Mouse (Mus musculus) limb, embryonic 11.5 days (tissue): ENCODE measurements at regions not wholly inside any gene's neighbourhood (a gene's known extent, or its start where the extent isn't known, plus 50 kb on each side); places are given as distances from the start of the nearest gene placed in this dataset.

Experiments used
- ATAC-seq: fragments of 200-750 bp; cut with Nextera tagmentation; 2 replicates; pipeline ENCODE4 v1.8.0; 2017; ENCODE audit warnings: low read depth; ENCODE audit not compliant: insufficient number of reproducible peaks, low FRiP score, low TSS enrichment
- DNase-seq: peaks from one replicate; pipeline ENCODE4 v3.0.0-alpha.2; 2015; ENCODE audit warnings: low spot score
- H3K27ac ChIP-seq: fragments of 300-500 bp; sonication (generic); replicated peaks from 2 replicates; pipeline ENCODE4 v1.5.1; 2014; ENCODE audit warnings: low read depth, mild to moderate bottlenecking, low read length
- H3K27me3 ChIP-seq: fragments of 300-500 bp; sonication (generic); 2 replicates; pipeline ENCODE4 v1.6.1; 2014; ENCODE audit warnings: mild to moderate bottlenecking, low read length, mixed read lengths; ENCODE audit not compliant: control insufficient read depth, insufficient read depth
- H3K36me3 ChIP-seq: fragments of 300-500 bp; sonication (generic); 2 replicates; pipeline ENCODE4 v1.6.1; 2014; ENCODE audit warnings: mild to moderate bottlenecking, low read length, moderate library complexity, mixed read lengths; ENCODE audit not compliant: control insufficient read depth, insufficient read depth
- H3K4me1 ChIP-seq: fragments of 300-500 bp; sonication (generic); 2 replicates; pipeline ENCODE4 v1.6.1; 2014; ENCODE audit warnings: low read length, mixed read lengths; ENCODE audit not compliant: control insufficient read depth, insufficient read depth
- H3K4me2 ChIP-seq: fragments of 300-500 bp; sonication (generic); 2 replicates; pipeline ENCODE4 v1.6.1; 2014; ENCODE audit warnings: low read depth, mild to moderate bottlenecking, moderate library complexity; ENCODE audit not compliant: severe bottlenecking
- H3K4me3 ChIP-seq: fragments of 300-500 bp; sonication (generic); 2 replicates; pipeline ENCODE4 v1.5.1; 2014; ENCODE audit warnings: low read depth, low read length
- H3K9ac ChIP-seq: fragments of 300-500 bp; sonication (generic); 2 replicates; pipeline ENCODE4 v1.6.1; 2014; ENCODE audit warnings: mild to moderate bottlenecking, low read length
- H3K9me3 ChIP-seq: fragments of 300-500 bp; sonication (generic); 2 replicates; pipeline ENCODE4 v1.6.1; 2016; ENCODE audit warnings: low read length; ENCODE audit not compliant: control insufficient read depth
- WGBS: fragments of 180-500 bp; shearing (Covaris S2); extraction: QIAGEN DNeasy Blood & Tissue Kit; methylation state at CpG from one replicate; pipeline ENCODE4 v1.1.7; 2014; 5-methylcytosine and 5-hydroxymethylcytosine counted together

GRCm38 (mm10) chr19:59649421-59649820 lies 191.2 kb downstream of the Emx2 start:
- H3K36me3 ChIP-seq = no peaks in the 10 kb centered on the region
- H3K9me3 ChIP-seq = no peaks in the 10 kb centered on the region
- H3K4me3 ChIP-seq = no peak overlapping the region
- H3K4me2 ChIP-seq = no peak overlapping the region
- H3K9ac ChIP-seq = no peak overlapping the region
- DNase-seq (no peak), ATAC-seq (no peak)
- H3K27me3 ChIP-seq = no peaks in the 10 kb centered on the region
- peaks cover 10% of the 10 kb centered on the region for H3K4me1 ChIP-seq
- H3K27ac ChIP-seq = no peak overlapping the region
- 87% methylated on average over 5 of the region's 5 CpGs for WGBS

GRCm38 (mm10) chr19:59650611-59651329 lies 192.6 kb downstream of the Emx2 start:
- Histone ChIP-seq H3K4me1 (peaks cover 10% of the 10 kb centered on the region), H3K4me3 (no peak overlapping the region), H3K9me3 (no peaks in the 10 kb centered on the region), H3K36me3 (no peaks in the 10 kb centered on the region), H3K4me2 (no peak overlapping the region), H3K9ac (no peak overlapping the region), H3K27me3 (0 out of 2 replicates have a peak, but pooled peaks cover 2% of the 10 kb centered on the region), H3K27ac (no peak overlapping the region)
- 66% methylated on average over 10 of the region's 10 CpGs for WGBS
- no peak for DNase-seq
- ATAC-seq = no peak

- Histone ChIP-seq H3K4me1 (no peaks in the 10 kb centered on the region), H3K4me3 (no peak overlapping the region), H3K36me3 (no peaks in the 10 kb centered on the region), H3K9me3 (no peaks in the 10 kb centered on the region), H3K4me2 (no peak overlapping the region), H3K27me3 (0 out of 2 replicates have a peak, but pooled peaks cover 2% of the 10 kb centered on the region), H3K27ac (no peak overlapping the region), H3K9ac (no peak overlapping the region)
- ATAC-seq (no peak), DNase-seq (no peak)
- 66% methylated on average over 18 of the region's 18 CpGs for WGBS
Measured at GRCm38 (mm10) chr19:59653631-59654367, 195.6 kb downstream of the Emx2 start.

GRCm38 (mm10) chr19:59655321-59655720 lies 197.1 kb downstream of the Emx2 start:
- Histone ChIP-seq H3K9ac (no peak overlapping the region), H3K36me3 (no peaks in the 10 kb centered on the region), H3K27ac (no peak overlapping the region), H3K4me1 (no peaks in the 10 kb centered on the region), H3K9me3 (no peaks in the 10 kb centered on the region), H3K27me3 (0 out of 2 replicates have a peak, but pooled peaks cover 2% of the 10 kb centered on the region), H3K4me2 (no peak overlapping the region), H3K4me3 (no peak overlapping the region)
- no peak for ATAC-seq
- no peak for DNase-seq
- WGBS = 93% methylated on average over 2 of the region's 2 CpGs

GRCm38 (mm10) chr19:59669793-59670192 lies 211.6 kb downstream of the Emx2 start:
- Histone ChIP-seq H3K9ac (no peak overlapping the region), H3K4me1 (no peaks in the 10 kb centered on the region), H3K4me3 (no peak overlapping the region), H3K4me2 (no peak overlapping the region), H3K27ac (no peak overlapping the region), H3K27me3 (no peaks in the 10 kb centered on the region), H3K9me3 (no peaks in the 10 kb centered on the region), H3K36me3 (no peaks in the 10 kb centered on the region)
- no peak for DNase-seq
- ATAC-seq = no peak

- Histone ChIP-seq H3K27me3 (no peaks in the 10 kb centered on the region), H3K36me3 (no peaks in the 10 kb centered on the region), H3K9ac (no peak overlapping the region), H3K4me2 (no peak overlapping the region), H3K27ac (no peak overlapping the region), H3K9me3 (no peaks in the 10 kb centered on the region), H3K4me1 (no peaks in the 10 kb centered on the region), H3K4me3 (no peak overlapping the region)
- DNase-seq (no peak), ATAC-seq (no peak)
Measured at GRCm38 (mm10) chr19:59673537-59673936, 215.4 kb downstream of the Emx2 start.

GRCm38 (mm10) chr19:59679191-59679590 lies 221.0 kb downstream of the Emx2 start:
- 79% methylated on average over 7 of the region's 7 CpGs for WGBS
- no peak for ATAC-seq

GRCm38 (mm10) chr19:59680356-59680755 lies 222.2 kb downstream of the Emx2 start:
- Histone ChIP-seq H3K4me3 (no peak overlapping the region), H3K9ac (no peak overlapping the region), H3K4me2 (no peak overlapping the region), H3K27me3 (no peaks in the 10 kb centered on the region), H3K9me3 (no peaks in the 10 kb centered on the region), H3K4me1 (no peaks in the 10 kb centered on the region), H3K36me3 (no peaks in the 10 kb centered on the region), H3K27ac (no peak overlapping the region)
- DNase-seq (no peak), ATAC-seq (no peak)
- WGBS = 86% methylated on average over 4 of the region's 4 CpGs

More at GRCm38 (mm10) chr19:59679191-59679590, 221.0 kb downstream of the Emx2 start:
- no peaks in the 10 kb centered on the region for H3K36me3 ChIP-seq
- H3K4me2 ChIP-seq = no peak overlapping the region
- H3K27me3 ChIP-seq = no peaks in the 10 kb centered on the region
- H3K9ac ChIP-seq = no peak overlapping the region
- DNase-seq = no peak
- no peaks in the 10 kb centered on the region for H3K9me3 ChIP-seq
- H3K4me1 ChIP-seq = no peaks in the 10 kb centered on the region
- H3K4me3 ChIP-seq = no peak overlapping the region
- no peak overlapping the region for H3K27ac ChIP-seq
